Mouse (Mus musculus) megakaryocyte, embryonic 14.5 days (primary cell): ENCODE measurements at regions not wholly inside any gene's neighbourhood (a gene's known extent, or its start where the extent isn't known, plus 50 kb on each side); places are given as distances from the start of the nearest gene placed in this dataset.

Source experiments
- FLI1 ChIP-seq: IDR thresholded peaks from 2 replicates; pipeline ENCODE4 v1.6.1; 2012; ENCODE audit warnings: low read length, inconsistent platforms, mixed read lengths
- GATA1 ChIP-seq: IDR thresholded peaks from 3 replicates; pipeline ENCODE4 v1.6.1; 2012; ENCODE audit warnings: mixed read lengths, low read length, inconsistent platforms, borderline replicate concordance

DNA sequence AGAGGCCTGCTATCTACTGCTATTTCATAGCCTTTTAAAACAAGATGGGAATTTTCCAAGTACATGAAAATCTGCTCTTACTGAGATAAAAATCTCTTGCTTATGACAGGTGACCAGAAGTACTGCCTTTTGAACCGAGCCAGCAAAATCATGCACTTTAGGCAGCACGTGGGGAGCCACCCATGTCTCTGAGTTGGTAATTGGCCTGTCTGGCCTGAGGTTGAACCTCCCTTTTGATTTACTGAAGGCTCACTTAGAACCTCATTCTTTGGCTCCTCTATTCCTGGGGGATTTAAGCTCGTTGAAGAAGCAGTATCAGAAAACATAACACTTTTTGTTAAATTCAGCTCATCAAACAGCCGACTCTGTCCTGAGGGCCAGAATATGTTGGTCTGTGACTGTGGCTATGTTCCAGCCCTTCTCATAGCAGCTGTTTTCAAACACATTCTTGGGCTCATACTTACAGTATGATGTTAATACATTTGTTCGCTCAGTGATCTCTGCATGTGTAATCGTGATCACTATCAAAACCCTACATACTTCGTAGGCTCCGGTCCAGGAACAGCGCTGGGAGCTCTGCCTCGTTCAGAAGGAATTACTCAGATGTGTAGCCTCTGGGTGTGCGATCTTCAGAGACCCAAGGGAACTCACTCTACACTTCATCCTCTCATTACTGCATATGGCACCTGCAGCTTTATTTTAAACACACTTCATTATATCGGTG, 290.1 kb upstream of the Gm15217 start:
- TF ChIP-seq GATA1 (no peak), FLI1 (no peak)
